Mouse (Mus musculus) spleen, adult 12 weeks (tissue): Measurements from ENCODE around the gene Kif17.

Source experiments
- DNase-seq: peaks from one replicate; pipeline ENCODE4 v3.0.0; 2022; ENCODE audit warnings: low spot score

Gene Kif17

GRCm38 (mm10) chr4:138250088-138250960, at the start of gene Kif17, which contains the start of gene Sh2d5:
Gene Kif17 (plus strand): TSS chr4:138250435.
Gene Sh2d5 (plus strand): TSS chr4:138250403.
- peak; percentile 51 for DNase-seq

GRCm38 (mm10) chr4:138200769-138201168, 49.5 kb upstream of the Kif17 start:
- DNase-seq = no peak

DNA sequence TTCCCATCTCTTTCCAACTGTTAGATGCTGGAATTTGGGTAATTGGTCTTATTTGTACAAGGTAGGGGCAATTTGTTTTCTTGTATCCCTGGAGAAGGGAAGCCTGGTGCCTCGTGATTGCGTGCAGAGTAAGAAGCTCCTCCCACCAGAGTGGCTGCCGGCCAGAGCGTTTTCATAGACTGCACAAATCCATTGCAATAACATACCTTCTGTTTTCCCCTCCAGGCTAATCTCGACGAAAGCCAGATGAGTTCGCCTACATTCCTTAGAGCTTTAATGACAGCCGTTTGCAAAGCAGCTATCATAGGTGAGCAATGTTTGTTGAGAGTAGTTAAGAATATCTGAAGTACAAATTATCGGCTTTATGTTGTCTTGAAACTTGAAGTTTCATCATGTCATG, 48.5 kb upstream of the Kif17 start:
- DNase-seq = no peak

GRCm38 (mm10) chr4:138210116-138210515, 40.1 kb upstream of the Kif17 start:
- no peak for DNase-seq

- DNase-seq = no peak
Observed at GRCm38 (mm10) chr4:138213861-138214260, 36.4 kb upstream of the Kif17 start.

DNA sequence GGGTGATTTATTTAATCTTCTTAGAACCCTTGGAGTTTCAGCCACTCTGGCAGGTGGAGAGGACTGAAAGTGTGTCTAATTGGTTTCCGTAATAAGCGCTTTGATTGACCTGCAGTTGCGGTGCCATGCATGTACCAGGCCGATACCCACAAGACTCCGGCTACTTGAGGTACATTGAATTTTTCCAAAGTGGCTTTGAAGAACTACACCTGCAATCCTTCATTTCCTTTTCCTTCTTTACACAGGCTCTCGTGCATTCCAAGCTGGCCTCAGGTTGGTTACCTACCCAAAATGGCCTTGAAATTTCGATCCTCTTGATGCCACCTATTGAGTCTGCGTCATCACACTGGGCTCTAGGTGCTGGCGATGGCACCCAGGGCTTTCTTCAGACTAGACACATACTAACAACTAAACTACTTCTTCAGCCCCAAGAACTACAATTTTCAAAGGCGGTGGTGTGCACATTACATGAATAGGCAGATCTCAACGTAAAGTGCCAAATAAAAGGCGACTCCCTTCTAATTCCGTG, 34.5 kb upstream of the Kif17 start:
- DNase-seq = no peak

DNA sequence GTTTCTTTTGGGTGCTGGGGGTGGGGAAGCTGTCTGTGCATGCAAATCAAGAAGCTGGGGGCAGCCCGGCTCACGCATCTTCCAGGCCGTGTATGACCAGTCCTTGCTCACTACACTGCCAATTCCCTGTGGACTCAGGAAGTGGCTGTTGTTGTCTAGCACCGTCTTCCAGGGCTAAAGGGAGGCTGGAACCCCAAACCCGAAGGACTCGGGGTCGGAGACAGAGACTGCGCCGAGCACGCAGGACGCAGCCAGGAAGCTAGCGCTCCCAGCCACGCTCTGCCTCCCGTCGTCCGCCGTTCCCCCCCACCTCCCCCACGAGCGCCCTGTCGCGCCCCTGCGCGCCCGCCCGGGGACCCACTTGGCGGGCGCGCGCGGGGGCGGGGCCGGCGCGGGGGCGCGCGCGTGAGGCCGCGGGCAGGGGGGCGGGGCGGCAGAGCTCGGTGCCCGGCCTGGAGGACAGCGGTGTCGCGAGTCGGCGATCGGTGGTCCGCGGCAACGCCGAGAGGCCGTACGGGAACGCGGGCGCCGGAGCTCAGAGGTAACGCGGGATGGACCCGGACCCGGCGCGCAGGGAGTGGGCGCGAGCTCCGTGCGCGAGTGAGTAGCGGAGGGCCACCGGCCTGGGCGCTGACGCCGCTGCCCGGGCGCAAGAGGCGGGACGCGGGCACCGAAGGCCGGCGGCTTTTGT, 33.9 kb upstream of the Kif17 start, which contains the start of gene Hp1bp3:
Hp1bp3 (plus strand) TSS at position 97 of the 691 bp plus-strand sequence.
- peak; percentile 74 for DNase-seq

GRCm38 (mm10) chr4:138216891-138217392, 33.3 kb upstream of the Kif17 start:
- DNase-seq = peak; percentile 96

DNA sequence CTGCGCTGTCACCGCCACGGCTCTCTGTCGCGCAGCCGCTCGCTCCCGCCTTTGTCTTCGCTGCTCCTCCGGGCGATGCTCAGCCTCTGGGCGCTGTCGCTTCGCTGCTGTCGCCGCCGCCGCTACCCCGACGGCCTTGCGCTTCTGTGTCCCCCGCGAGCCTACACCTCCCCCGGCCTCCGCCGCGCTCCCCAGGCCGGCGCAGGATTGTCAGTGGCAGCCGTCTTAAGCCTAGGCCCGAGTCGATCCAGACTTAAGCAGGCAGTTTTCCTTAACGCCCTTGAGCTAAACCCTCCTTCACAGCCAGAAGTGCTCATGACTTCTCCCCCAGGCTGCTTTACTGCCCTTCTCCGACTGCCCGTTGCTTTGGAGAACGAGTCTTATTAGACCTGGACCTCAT, 32.8 kb upstream of the Kif17 start:
- DNase-seq = no peak

GRCm38 (mm10) chr4:138217951-138218685, 32.1 kb upstream of the Kif17 start:
- DNase-seq = peak; percentile 25

DNA sequence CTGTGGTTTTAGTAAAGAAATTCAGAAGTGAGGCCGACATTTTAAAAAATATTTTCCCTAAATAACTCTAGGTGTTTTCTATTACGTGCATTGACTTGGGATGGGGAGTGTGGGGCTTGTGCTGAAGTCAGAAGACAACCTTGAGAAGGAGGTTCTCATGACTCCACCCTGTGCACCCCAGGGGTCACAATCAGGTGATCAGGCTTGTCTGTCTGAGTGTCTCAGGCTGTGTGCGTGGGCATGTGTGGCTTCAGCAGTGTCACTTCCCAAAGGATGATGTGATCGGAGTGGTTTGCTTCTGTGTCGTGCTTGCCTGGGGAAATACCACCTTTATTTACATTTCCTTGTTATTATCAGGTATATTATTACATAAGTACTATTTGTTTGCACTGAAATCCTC, 30.9 kb upstream of the Kif17 start:
- DNase-seq = no peak

DNA sequence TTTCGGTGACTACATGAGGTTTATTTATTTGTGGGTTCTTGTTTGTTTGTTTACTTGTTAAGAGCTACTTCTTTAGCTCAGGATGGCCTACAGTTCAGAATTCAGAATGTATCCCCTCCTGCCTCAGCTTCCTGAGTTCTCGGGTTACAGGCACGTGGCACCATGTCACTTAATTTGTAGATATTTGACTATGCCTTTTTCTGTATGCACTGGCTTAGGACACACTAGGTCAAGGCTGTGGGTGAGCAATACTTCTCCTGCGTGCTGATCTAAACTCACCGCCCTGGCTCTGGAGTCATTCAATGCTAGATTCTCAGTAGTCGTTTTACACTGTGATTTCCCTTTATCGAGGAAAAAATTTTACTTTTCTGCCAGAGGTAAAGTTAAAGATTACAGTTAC, 29.5 kb upstream of the Kif17 start:
- no peak for DNase-seq

- DNase-seq = no peak
Observed at GRCm38 (mm10) chr4:138221406-138221805, 28.8 kb upstream of the Kif17 start.

GRCm38 (mm10) chr4:138222396-138222795, 27.8 kb upstream of the Kif17 start:
- DNase-seq = no peak

- no peak for DNase-seq
Observed at GRCm38 (mm10) chr4:138223623-138224022, 26.6 kb upstream of the Kif17 start.

GRCm38 (mm10) chr4:138246756-138247665, 3.2 kb upstream of the Kif17 start:
- DNase-seq = no peak

DNA sequence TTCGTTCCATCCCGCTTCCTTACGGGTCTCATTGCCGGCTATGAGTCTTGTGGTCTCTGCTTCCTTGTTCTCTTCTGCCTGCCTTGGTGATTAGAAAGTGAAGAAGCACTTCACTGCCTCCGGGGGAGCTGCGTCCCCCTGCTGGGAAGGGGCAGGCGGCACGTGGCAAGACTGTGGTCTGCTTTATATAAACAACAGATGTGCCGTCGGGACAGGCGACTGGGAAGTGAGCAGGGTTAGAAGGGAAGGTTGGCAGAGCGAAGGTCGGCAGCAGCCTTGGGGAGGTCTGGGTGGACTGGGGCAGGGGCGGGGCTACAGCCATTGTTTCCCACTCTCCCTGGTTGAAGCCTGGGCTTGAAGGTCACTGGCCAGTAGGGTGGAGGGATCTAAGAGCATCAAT, 1.6 kb downstream of the Kif17 start:
- no peak for DNase-seq

DNA sequence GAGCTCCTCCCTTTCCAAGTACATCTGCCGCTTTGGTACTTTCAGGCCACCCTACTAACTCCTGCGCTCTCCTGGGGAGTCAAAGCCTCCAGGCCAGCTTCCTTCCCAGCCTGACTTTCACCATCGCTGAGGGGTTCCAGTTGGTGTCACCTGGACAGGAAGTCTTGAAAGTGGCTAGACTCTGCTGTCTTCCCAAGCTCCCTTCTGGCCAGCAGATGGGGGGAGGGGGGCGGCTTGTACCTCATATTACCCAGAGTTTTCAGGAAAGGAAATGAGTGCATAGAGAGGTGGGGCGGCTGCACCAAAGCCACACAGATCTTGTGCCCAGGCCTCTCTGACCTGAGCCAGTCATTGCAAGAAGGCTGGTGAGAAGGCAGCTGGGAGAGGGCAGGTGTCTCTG, 2.0 kb downstream of the Kif17 start:
- DNase-seq = no peak

DNA sequence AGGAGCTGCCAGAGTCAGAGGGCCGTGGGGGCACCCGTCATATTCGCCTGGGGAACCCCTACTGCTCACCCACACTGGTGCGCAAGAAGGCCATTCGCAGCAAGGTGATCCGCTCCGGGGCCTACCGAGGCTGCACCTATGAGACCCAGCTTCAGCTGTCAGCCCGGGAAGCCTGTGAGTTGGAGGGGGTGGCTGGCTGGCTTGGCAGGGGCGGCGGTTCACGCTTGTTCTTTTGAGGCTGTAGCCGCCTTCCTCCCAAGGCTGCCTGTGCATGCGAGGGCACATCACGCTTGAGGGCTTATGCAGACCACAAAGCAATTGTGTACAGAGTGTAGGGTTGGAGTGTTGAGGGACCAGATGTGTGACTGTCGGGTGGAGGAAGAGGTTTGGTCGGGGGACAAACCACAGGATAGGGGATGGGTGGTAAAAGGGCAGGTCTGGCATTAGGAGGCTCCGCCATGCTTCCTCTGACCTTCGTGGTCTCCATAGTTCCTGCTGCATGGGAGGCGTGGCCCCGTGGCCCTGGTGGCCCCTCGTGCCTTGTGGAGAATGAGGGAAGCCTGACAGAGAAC, 7.0 kb downstream of the Kif17 start:
- no peak for DNase-seq

- no peak for DNase-seq
Observed at GRCm38 (mm10) chr4:138258663-138259062, 8.4 kb downstream of the Kif17 start.

DNA sequence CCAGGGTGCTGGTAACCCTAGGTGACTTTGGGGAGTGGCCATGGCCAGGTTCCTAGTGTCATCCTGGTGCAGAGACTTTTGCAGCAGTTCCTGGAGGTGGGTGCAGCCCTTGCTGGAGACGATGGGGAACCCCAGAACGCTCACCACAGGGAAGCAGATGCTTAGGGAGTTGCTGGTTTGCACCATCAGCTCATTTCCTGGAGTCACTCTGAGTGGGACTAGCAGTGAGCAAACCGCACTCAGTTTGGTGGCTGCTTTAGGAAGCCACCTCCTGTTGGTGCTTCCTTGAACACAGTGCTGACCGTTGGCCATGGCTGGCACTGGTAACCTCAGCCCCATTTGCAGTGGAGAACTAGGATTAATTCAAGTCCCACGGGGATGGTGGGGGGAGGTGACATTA, 9.2 kb downstream of the Kif17 start:
- DNase-seq = no peak
